Mouse (Mus musculus) stomach, postnatal 0 days (tissue): Measurements from ENCODE around the gene Slc32a1. TPM values are rescaled to one million over a fixed set of nuclear protein-coding genes. Genes with fewer than 3 reads are reported as not detected.

Experiments
- ATAC-seq: fragments of 200-750 bp; cut with Nextera tagmentation; 2 replicates; pipeline ENCODE4 v1.8.0; 2017; ENCODE audit not compliant: low FRiP score, low TSS enrichment
- DNase-seq: peaks from one replicate; pipeline ENCODE4 v3.0.0-alpha.2; 2016; ENCODE audit warnings: low spot score
- H3K27ac ChIP-seq: fragments of 300-500 bp; sonication (generic); replicated peaks from 2 replicates; pipeline ENCODE4 v1.5.1; 2014; ENCODE audit warnings: mild to moderate bottlenecking, control low read depth
- H3K27me3 ChIP-seq: fragments of 300-500 bp; sonication (generic); 2 replicates; pipeline ENCODE4 v1.6.1; 2014; ENCODE audit warnings: low read length; ENCODE audit not compliant: control insufficient read depth, insufficient read depth
- H3K36me3 ChIP-seq: fragments of 300-500 bp; sonication (generic); 2 replicates; pipeline ENCODE4 v1.6.1; 2014; ENCODE audit warnings: low read length, mixed read lengths; ENCODE audit not compliant: control insufficient read depth, insufficient read depth
- H3K4me1 ChIP-seq: fragments of 300-500 bp; sonication (generic); replicated peaks from 2 replicates; pipeline ENCODE4 v1.6.1; 2014; ENCODE audit warnings: antibody characterized with exemption; ENCODE audit not compliant: control insufficient read depth, insufficient read depth
- H3K4me2 ChIP-seq: fragments of 300-500 bp; sonication (generic); replicated peaks from 2 replicates; pipeline ENCODE4 v1.6.1; 2014; ENCODE audit warnings: low read depth, mild to moderate bottlenecking, control low read depth, moderate library complexity
- H3K4me3 ChIP-seq: fragments of 300-500 bp; sonication (generic); 2 replicates; pipeline ENCODE4 v1.5.1; 2014; ENCODE audit warnings: low read depth, low read length, control low read depth
- H3K9ac ChIP-seq: fragments of 300-500 bp; sonication (generic); 2 replicates; pipeline ENCODE4 v1.6.1; 2014; ENCODE audit warnings: mild to moderate bottlenecking, low read length, control low read depth, mixed read lengths
- H3K9me3 ChIP-seq: fragments of 300-500 bp; sonication (generic); 2 replicates; pipeline ENCODE4 v1.6.1; 2016; ENCODE audit warnings: low read length; ENCODE audit not compliant: control insufficient read depth
- CTCF ChIP-seq: IDR thresholded peaks from 2 replicates; pipeline ENCODE4 v1.5.1; 2016; ENCODE audit warnings: antibody characterized with exemption, low read depth, mild to moderate bottlenecking, moderate library complexity
- EP300 ChIP-seq: optimal IDR thresholded peaks from 2 replicates; pipeline ENCODE3; 2016; ENCODE audit warnings: antibody characterized with exemption
- WGBS: fragments of 180-500 bp; shearing (Covaris S2); extraction: QIAGEN DNeasy Blood & Tissue Kit; methylation state at CpG from one replicate; pipeline ENCODE4 v1.1.7; 2014; 5-methylcytosine and 5-hydroxymethylcytosine counted together
- polyA plus RNA-seq: library from polyadenylated mRNA; unstranded; fragments of >200 nt; fragmentation: Nextera tagmentation; extraction: Ambion mirVana; gene quantifications from 2 replicates; pipeline ENCODE4 v1.2.1, GENCODE M21; 2015

Gene Slc32a1
- polyA plus RNA-seq, 1 experiment from 2014 or later = not detected

DNA sequence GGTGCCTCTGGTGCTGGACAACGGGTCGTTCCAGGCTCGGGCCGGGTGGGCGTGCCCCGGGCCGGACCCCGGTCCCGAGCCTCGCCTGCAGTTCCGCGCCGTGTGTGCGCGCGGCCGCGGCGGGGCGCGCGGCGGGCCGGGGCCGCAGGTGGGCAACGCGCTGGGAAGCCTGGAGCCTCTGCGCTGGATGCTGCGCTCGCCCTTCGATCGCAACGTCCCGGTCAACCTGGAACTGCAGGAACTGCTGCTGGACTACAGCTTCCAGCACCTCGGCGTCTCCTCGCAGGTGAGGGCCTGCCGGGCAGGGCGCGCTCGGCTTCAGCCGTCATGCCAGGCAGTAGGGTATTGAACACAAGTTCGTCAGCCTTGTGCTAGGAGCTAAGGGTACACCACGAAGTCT, 14.7 kb downstream of the Slc32a1 start:
- ATAC-seq (peak; percentile 56), DNase-seq (peak; percentile 51)
- WGBS = under 1% methylated on average over 41 of the region's 44 CpGs

DNA sequence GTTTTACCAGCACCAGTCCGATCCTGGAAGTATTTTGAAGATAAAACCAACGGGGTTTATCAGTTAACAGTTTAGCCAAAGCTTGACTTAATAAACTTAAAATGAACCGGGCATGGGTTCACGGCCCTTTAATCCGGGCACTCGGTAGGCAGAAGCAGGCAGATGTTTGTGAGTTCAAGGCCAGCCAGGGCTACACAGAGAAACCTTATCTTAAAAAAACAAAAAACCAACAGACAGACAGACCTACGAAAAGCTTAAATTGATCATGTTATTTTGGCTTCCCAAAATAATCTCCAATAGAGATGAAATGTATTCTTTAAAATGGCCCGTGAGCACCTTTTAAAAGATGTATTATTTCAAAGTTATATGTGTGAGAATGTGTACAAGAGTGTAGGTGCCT, 15.1 kb downstream of the Slc32a1 start:
- H3K4me2 ChIP-seq = peak overlapping the region; percentile 80
- peak overlapping the region; percentile 87 for H3K9ac ChIP-seq
- H3K27me3 ChIP-seq = no peaks in the 10 kb centered on the region
- no peak overlapping the region for H3K27ac ChIP-seq
- TF ChIP-seq EP300 (no peak), CTCF (no peak)
- peak overlapping the region; percentile 94 for H3K4me3 ChIP-seq
- WGBS = 27% methylated on average over 8 of the region's 8 CpGs
- H3K9me3 ChIP-seq = no peaks in the 10 kb centered on the region
- H3K36me3 ChIP-seq = peaks cover 9% of the 10 kb centered on the region
- ATAC-seq (no peak), DNase-seq (no peak)
- H3K4me1 ChIP-seq = no peaks in the 10 kb centered on the region

More for the DNA sequence above, 14.7 kb downstream of the Slc32a1 start:
- Histone ChIP-seq H3K9me3 (no peaks in the 10 kb centered on the region), H3K4me3 (peak overlapping the region; percentile 94), H3K9ac (peak overlapping the region; percentile 87), H3K27ac (peak overlapping the region; percentile 88), H3K27me3 (no peaks in the 10 kb centered on the region), H3K36me3 (peaks cover 9% of the 10 kb centered on the region), H3K4me2 (peak overlapping the region; percentile 80), H3K4me1 (no peaks in the 10 kb centered on the region)
- TF ChIP-seq CTCF = no peak
- TF ChIP-seq EP300 = no peak

DNA sequence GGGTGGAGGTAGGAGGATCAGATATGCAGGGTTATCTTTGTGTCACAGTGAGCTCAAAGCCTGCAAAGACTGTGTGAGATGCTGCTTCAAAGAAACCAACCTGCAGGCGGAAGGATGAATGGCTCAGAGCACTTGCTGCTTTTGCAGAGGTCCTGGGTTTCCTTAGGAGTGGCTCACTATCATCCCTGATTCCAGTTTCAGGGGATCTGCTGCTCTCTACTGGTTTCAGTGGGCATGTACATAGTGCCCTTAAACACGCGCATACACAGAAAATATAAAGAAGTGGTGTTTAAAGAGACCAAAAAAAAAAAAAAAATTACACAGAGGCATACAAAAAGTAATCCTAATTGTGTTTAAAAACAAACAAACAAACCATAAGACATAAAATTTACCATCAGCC, 18.3 kb downstream of the Slc32a1 start:
- 81% methylated on average over 3 of the region's 3 CpGs for WGBS
- no peak overlapping the region for H3K9ac ChIP-seq
- ATAC-seq = no peak
- no peak overlapping the region for H3K4me3 ChIP-seq
- no peak for DNase-seq
- no peak overlapping the region for H3K27ac ChIP-seq
- H3K27me3 ChIP-seq = no peaks in the 10 kb centered on the region
- peak; percentile 67 for TF ChIP-seq CTCF
- TF ChIP-seq EP300 = no peak
- H3K9me3 ChIP-seq = no peaks in the 10 kb centered on the region
- no peak overlapping the region for H3K4me2 ChIP-seq
- peaks cover 26% of the 10 kb centered on the region for H3K36me3 ChIP-seq
- H3K4me1 ChIP-seq = no peaks in the 10 kb centered on the region

DNA sequence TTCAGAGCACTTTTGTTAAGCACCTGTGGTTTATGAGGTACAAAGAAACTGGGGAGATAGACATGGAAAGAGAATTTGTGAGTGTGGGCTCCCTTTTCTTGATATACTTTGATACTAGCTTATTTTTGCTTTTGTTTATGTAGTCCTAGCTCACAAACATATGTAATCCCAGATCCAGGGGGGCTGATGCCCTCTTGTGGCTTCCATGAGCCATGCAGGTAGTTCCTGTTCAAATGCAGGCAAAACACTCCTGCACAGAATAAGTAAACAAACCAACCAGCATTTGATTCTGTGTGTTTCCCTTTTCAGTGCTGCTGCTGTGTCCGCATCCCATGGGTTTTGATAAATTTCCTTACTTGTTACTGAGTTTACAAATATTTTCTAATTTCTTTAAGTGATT, 18.8 kb downstream of the Slc32a1 start:
- Histone ChIP-seq H3K27me3 (no peaks in the 10 kb centered on the region), H3K9me3 (no peaks in the 10 kb centered on the region), H3K9ac (no peak overlapping the region), H3K4me2 (no peak overlapping the region), H3K36me3 (peaks cover 26% of the 10 kb centered on the region), H3K27ac (no peak overlapping the region), H3K4me1 (no peaks in the 10 kb centered on the region), H3K4me3 (no peak overlapping the region)
- DNase-seq (peak; percentile 41), ATAC-seq (no peak)
- WGBS = 52% methylated on average over 1 of the region's 1 CpGs
- no peak for TF ChIP-seq EP300
- TF ChIP-seq CTCF = peak; percentile 77

DNA sequence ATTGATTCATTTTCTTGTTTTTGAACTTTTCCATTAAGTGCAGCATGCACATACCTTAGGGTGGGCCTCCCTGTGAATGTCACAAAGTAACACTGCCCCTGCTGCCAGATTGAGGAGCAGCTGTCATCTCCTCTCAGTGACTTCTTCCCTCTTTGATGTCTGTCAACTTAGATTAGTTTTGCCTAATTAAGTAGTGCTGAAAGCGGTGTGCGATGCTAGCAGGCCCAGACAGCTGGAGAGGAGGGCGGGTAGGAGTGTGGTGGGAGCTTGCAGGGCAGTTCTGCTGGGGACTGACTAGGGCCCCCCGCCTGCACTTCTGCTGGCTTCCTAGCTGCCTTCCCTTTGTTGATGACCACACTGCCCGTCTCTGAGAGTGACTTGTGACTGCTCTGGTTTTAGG, 21.3 kb downstream of the Slc32a1 start:
- Histone ChIP-seq H3K9me3 (no peaks in the 10 kb centered on the region), H3K4me1 (no peaks in the 10 kb centered on the region), H3K27ac (no peak overlapping the region), H3K4me3 (no peak overlapping the region), H3K27me3 (no peaks in the 10 kb centered on the region), H3K9ac (no peak overlapping the region), H3K36me3 (peaks cover 32% of the 10 kb centered on the region), H3K4me2 (no peak overlapping the region)
- WGBS = 90% methylated on average over 5 of the region's 5 CpGs
- ATAC-seq (no peak), DNase-seq (no peak)
- TF ChIP-seq CTCF = no peak
- no peak for TF ChIP-seq EP300

DNA sequence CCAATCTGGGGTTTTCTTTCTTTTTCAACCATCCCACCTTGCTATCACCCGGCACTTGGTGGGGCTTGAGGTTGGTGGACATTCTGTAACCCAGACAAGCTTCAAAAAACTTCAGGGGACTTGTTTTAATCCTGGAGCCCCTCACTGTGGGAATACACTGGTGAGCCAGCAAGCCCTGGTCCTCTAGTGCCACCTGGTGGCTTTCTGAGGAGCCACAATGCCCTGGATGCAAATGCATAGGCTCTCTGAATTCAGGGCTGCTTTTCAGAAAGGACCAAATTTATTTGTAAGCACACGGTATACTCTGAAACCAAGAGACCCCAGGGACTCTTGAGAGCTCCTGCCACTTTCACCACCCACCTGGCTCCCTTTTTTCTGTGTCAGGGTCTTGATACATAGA, 31.3 kb downstream of the Slc32a1 start:
- Histone ChIP-seq H3K9me3 (no peaks in the 10 kb centered on the region), H3K4me3 (no peak overlapping the region), H3K27ac (no peak overlapping the region), H3K27me3 (no peaks in the 10 kb centered on the region), H3K36me3 (peaks cover 24% of the 10 kb centered on the region), H3K9ac (no peak overlapping the region), H3K4me1 (no peaks in the 10 kb centered on the region), H3K4me2 (no peak overlapping the region)
- peak; percentile 90 for TF ChIP-seq CTCF
- TF ChIP-seq EP300 = no peak
- ATAC-seq (no peak), DNase-seq (peak; percentile 56)
- 17% methylated on average over 2 of the region's 2 CpGs for WGBS

DNA sequence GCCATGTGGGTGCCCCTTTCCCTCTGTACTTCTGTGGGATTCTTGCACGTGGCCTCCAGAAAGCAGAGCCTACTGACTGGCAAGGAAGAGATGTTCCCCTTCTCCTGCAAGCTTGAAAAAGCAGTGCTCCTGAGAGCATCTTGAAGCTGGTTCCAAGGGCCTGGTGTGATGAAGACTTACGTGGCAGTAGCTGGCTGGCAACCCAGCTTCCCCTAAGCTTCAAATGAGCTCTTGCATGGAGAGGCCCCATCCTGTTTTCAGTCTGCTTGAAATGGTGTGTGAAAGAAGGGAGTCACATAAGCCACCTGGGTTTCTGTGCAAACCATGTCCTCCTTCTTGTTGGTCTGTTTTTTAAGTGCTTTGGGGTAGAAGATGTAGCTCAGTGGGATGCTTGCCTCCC, 32.0 kb downstream of the Slc32a1 start:
- Histone ChIP-seq H3K27ac (no peak overlapping the region), H3K4me3 (no peak overlapping the region), H3K27me3 (no peaks in the 10 kb centered on the region), H3K36me3 (peaks cover 18% of the 10 kb centered on the region), H3K9ac (no peak overlapping the region), H3K4me2 (no peak overlapping the region), H3K4me1 (no peaks in the 10 kb centered on the region), H3K9me3 (no peaks in the 10 kb centered on the region)
- 100% methylated on average over 2 of the region's 2 CpGs for WGBS
- TF ChIP-seq EP300 (no peak), CTCF (no peak)
- ATAC-seq (no peak), DNase-seq (no peak)
